Comparison of ENCODE assay signal across 7 mouse cellular contexts in genomic region chr17:56506417-56507065, GRCm38 (mm10). TPM values are rescaled to one million over a fixed set of nuclear protein-coding genes. Genes with fewer than 3 reads are reported as not detected.
DNase-seq lines count a peak whose midpoint lies in the region; ATAC-seq and TF ChIP-seq lines count a peak whose summit lies in the region.

No protein-coding gene starts in this region.

- no peak for DNase-seq in lung, embryonic 14.5 days
- DNase-seq in lung, adult 2 months, result no peak
- DNase-seq in intestine, embryonic 14.5 days (ENCODE audit: low spot score), result peak; percentile 55
- DNase-seq in embryo, embryonic 10 days (ENCODE audit: low spot score), result no peak
- DNase-seq in spleen, adult 18-20 months, result no peak

- H3K27ac ChIP-seq in lung, embryonic 14.5 days (ENCODE audit: low read depth), result no peak overlapping the region
- peak overlapping the region; percentile 75 for H3K27ac ChIP-seq in embryonic fibroblast, embryonic 13.5 days (ENCODE audit: insufficient read depth, low read length)
- H3K27ac ChIP-seq in intestine, embryonic 14.5 days (ENCODE audit: low read depth), result peak overlapping the region; percentile 89; the same call in 1 of the 2 replicates
- H3K27ac ChIP-seq in neural tube, embryonic 12.5 days, result no peak overlapping the region

- no peak for TF ChIP-seq CTCF in lung, embryonic 14.5 days (IDR thresholded peaks at IDR 0.05; ENCODE audit: low read depth)
- TF ChIP-seq CTCF in lung, adult 2 months (IDR thresholded peaks at IDR 0.05; ENCODE audit: insufficient read depth, low read length), result no peak
- TF ChIP-seq CTCF in embryonic fibroblast, embryonic 13.5 days (IDR thresholded peaks at IDR 0.05; ENCODE audit: borderline replicate concordance, insufficient read depth, low read length), result no peak

- no peak for ATAC-seq in lung, embryonic 14.5 days (ENCODE audit: insufficient read depth)
- no peak for ATAC-seq in intestine, embryonic 14.5 days (replicated peaks; ENCODE audit: low FRiP score, low TSS enrichment, low read depth)
- no peak for ATAC-seq in neural tube, embryonic 12.5 days (ENCODE audit: low FRiP score, low read depth)

- peak overlapping the region; percentile 71 for H3K9ac ChIP-seq in lung, embryonic 14.5 days
- peak overlapping the region; percentile 65 for H3K9ac ChIP-seq in intestine, embryonic 14.5 days (ENCODE audit: low read length)
- H3K9ac ChIP-seq in neural tube, embryonic 12.5 days, result peak overlapping the region; percentile 78; the same call in 1 of the 2 replicates

- H3K4me2 ChIP-seq in lung, embryonic 14.5 days, result peak overlapping the region; percentile 90
- peak overlapping the region; percentile 89 for H3K4me2 ChIP-seq in intestine, embryonic 14.5 days (ENCODE audit: low read length)
- H3K4me2 ChIP-seq in neural tube, embryonic 12.5 days (replicated peaks), result peak overlapping the region; percentile 96

- peak overlapping the region; percentile 56 for H3K4me3 ChIP-seq in lung, embryonic 14.5 days (ENCODE audit: low read depth, low read length)
- no peak overlapping the region for H3K4me3 ChIP-seq in lung, adult 2 months (replicated peaks; ENCODE audit: extremely low read depth, low read depth, low read length)
- H3K4me3 ChIP-seq in embryonic fibroblast, embryonic 13.5 days (ENCODE audit: insufficient read depth, low read length), result no peak overlapping the region
- peak overlapping the region; percentile 62 for H3K4me3 ChIP-seq in intestine, embryonic 14.5 days (ENCODE audit: low read depth, low read length)
- peak overlapping the region; percentile 53 for H3K4me3 ChIP-seq in neural tube, embryonic 12.5 days

- WGBS in lung, embryonic 14.5 days, result 54% methylated on average over 15 of the region's 15 CpGs
- 61% methylated on average over 15 of the region's 15 CpGs for WGBS in lung, adult 2 months
- WGBS in intestine, embryonic 14.5 days, result 58% methylated on average over 15 of the region's 15 CpGs
- WGBS in neural tube, embryonic 12.5 days, result 55% methylated on average over 15 of the region's 15 CpGs

- no peaks in the 10 kb centered on the region for H3K36me3 ChIP-seq in lung, embryonic 14.5 days (ENCODE audit: insufficient read depth)
- no peaks in the 10 kb centered on the region for H3K36me3 ChIP-seq in intestine, embryonic 14.5 days (ENCODE audit: control insufficient read depth, insufficient read depth, low read length)
- no peaks in the 10 kb centered on the region for H3K36me3 ChIP-seq in neural tube, embryonic 12.5 days

- peaks cover 31% of the 10 kb centered on the region for H3K27me3 ChIP-seq in lung, embryonic 14.5 days (ENCODE audit: insufficient read depth, low read length)
- peaks cover 34% of the 10 kb centered on the region for H3K27me3 ChIP-seq in intestine, embryonic 14.5 days (replicated peaks; ENCODE audit: control insufficient read depth, insufficient read depth, low read length)
- peaks cover 19% of the 10 kb centered on the region for H3K27me3 ChIP-seq in neural tube, embryonic 12.5 days (replicated peaks)

- H3K4me1 ChIP-seq in lung, embryonic 14.5 days (ENCODE audit: insufficient read depth), result no peaks in the 10 kb centered on the region
- H3K4me1 ChIP-seq in lung, adult 2 months (ENCODE audit: control insufficient read depth, insufficient read depth, low read length), result no peaks in the 10 kb centered on the region
- 0 out of 2 replicates have a peak, but pooled peaks cover 2% of the 10 kb centered on the region for H3K4me1 ChIP-seq in embryonic fibroblast, embryonic 13.5 days (ENCODE audit: control insufficient read depth, insufficient read depth, low read length)
- H3K4me1 ChIP-seq in intestine, embryonic 14.5 days (replicated peaks; ENCODE audit: control insufficient read depth, insufficient read depth, low read length), result 0 out of 2 replicates have a peak, but pooled peaks cover 4% of the 10 kb centered on the region
- H3K4me1 ChIP-seq in neural tube, embryonic 12.5 days, result peaks cover 43% of the 10 kb centered on the region

- no peaks in the 10 kb centered on the region for H3K9me3 ChIP-seq in lung, embryonic 14.5 days (ENCODE audit: low read depth, low read length)
- H3K9me3 ChIP-seq in intestine, embryonic 14.5 days (ENCODE audit: control insufficient read depth, low read length), result no peaks in the 10 kb centered on the region
- H3K9me3 ChIP-seq in neural tube, embryonic 12.5 days, result peaks cover 9% of the 10 kb centered on the region; the same call in 1 of the 2 replicates

- TF ChIP-seq POLR2A in lung, adult 2 months (IDR thresholded peaks at IDR 0.05; ENCODE audit: borderline replicate concordance, extremely low read depth, low read depth, low read length), result no peak
- TF ChIP-seq POLR2A in embryonic fibroblast, embryonic 13.5 days (IDR thresholded peaks at IDR 0.05; ENCODE audit: low read depth, low read length), result no peak

RNA-seq across cellular contexts. Expression of gene Znrf4, which starts 5.7 kb away (rescaled TPM):
- polyA plus RNA-seq in lung, embryonic 14.5 days (2014; fragmentation: Nextera tagmentation; extraction: Ambion mirVana), result not detected in 2 replicates
- 0.17 and 0.22 TPM in 2 replicates for polyA plus RNA-seq in lung, adult 2 months (2012; rRNA removed)
- not detected in 2 replicates for polyA plus RNA-seq in embryonic fibroblast, embryonic 13.5 days (2011; ENCODE audit: insufficient read length, low read depth, missing spikeins)
- polyA plus RNA-seq in intestine, embryonic 14.5 days (2014; fragmentation: Nextera tagmentation; extraction: Ambion mirVana), result not detected in 2 replicates
- polyA plus RNA-seq in neural tube, embryonic 12.5 days (2016; fragmentation: Nextera tagmentation; extraction: Ambion mirVana), result not detected in 2 replicates

RNA-seq across cellular contexts. Expression of gene Ptprs, which starts 30.3 kb away (rescaled TPM):
- 96.8 and 112 TPM in 2 replicates for polyA plus RNA-seq in lung, embryonic 14.5 days (2014; fragmentation: Nextera tagmentation; extraction: Ambion mirVana)
- polyA plus RNA-seq in lung, adult 2 months (2012; rRNA removed), result 128 and 171 TPM in 2 replicates
- 177 and 208 TPM in 2 replicates for polyA plus RNA-seq in embryonic fibroblast, embryonic 13.5 days (2011; ENCODE audit: insufficient read length, low read depth, missing spikeins)
- 94.4 and 99.6 TPM in 2 replicates for polyA plus RNA-seq in intestine, embryonic 14.5 days (2014; fragmentation: Nextera tagmentation; extraction: Ambion mirVana)
- 294 and 314 TPM in 2 replicates for polyA plus RNA-seq in neural tube, embryonic 12.5 days (2016; fragmentation: Nextera tagmentation; extraction: Ambion mirVana)

RNA-seq across cellular contexts. Expression of gene Gm20219, which starts 47.6 kb away (rescaled TPM):
- polyA plus RNA-seq in lung, embryonic 14.5 days (2014; fragmentation: Nextera tagmentation; extraction: Ambion mirVana), result 1.4 and 1.6 TPM in 2 replicates
- polyA plus RNA-seq in lung, adult 2 months (2012; rRNA removed), result 10.2 and 16.7 TPM in 2 replicates
- polyA plus RNA-seq in embryonic fibroblast, embryonic 13.5 days (2011; ENCODE audit: insufficient read length, low read depth, missing spikeins), result 0.38 and 0.54 TPM in 2 replicates
- 2.2 and 2.8 TPM in 2 replicates for polyA plus RNA-seq in intestine, embryonic 14.5 days (2014; fragmentation: Nextera tagmentation; extraction: Ambion mirVana)
- polyA plus RNA-seq in neural tube, embryonic 12.5 days (2016; fragmentation: Nextera tagmentation; extraction: Ambion mirVana), result 1.1 and 1.4 TPM in 2 replicates

Comparison
In these comparisons a context has a peak if more than half of its experiments do, and no peak if none do; other contexts are left out.
1. H3K4me3 ChIP-seq: peak in lung, embryonic 14.5 days (single experiment), intestine, embryonic 14.5 days (single experiment) and neural tube, embryonic 12.5 days (single experiment); none in lung, adult 2 months (single experiment) and embryonic fibroblast, embryonic 13.5 days (single experiment).
2. H3K27ac ChIP-seq: peak in embryonic fibroblast, embryonic 13.5 days (single experiment) and intestine, embryonic 14.5 days (single experiment); none in lung, embryonic 14.5 days (single experiment) and neural tube, embryonic 12.5 days (single experiment).
3. Peak in every context shown above with its lines, with median percentiles within 50 percentile points of each other: H3K4me2 ChIP-seq and H3K9ac ChIP-seq.